Mouse (Mus musculus): ENCODE measurements around the gene Olfr1396. TPM values are rescaled to one million over a fixed set of nuclear protein-coding genes. Genes with fewer than 3 reads are reported as not detected.
"Not testable (repeated sequence)": the region's sequence is repeated elsewhere in the genome, so short reads cannot be mapped to it uniquely, and the experiment has no call there.

Olfr1396 gene
- polyA plus RNA-seq, 1 experiment from 2014 or later = not detected

DNA sequence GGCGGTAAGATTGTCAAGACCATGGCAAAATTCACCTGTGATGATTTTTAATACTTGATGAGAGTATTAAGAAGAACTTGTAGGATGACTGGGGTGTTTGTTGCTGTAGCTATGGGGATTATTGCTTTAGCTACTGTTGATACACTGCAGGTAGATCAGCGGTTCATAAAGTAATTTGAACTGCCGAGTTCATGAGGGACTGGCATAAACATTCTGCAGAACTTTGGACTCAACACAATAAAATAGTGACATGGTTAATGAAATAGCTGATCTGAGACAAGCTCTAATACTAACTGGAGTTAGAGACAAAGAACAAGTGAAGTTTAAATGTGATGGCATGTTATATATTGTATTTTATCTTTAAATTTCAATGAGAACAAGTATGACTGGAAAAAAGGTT, 36.0 kb downstream of the Olfr1396 start:
- Histone ChIP-seq H3K27me3 (ENCODE audit: control insufficient read depth, insufficient read depth, low read length) (no peaks in the 10 kb centered on the region), H3K4me3 (ENCODE audit: low read depth, low read length) (no peak overlapping the region), H3K36me3 (ENCODE audit: control insufficient read depth, insufficient read depth, low read length) (no peaks in the 10 kb centered on the region), H3K4me1 (ENCODE audit: control insufficient read depth, insufficient read depth, low read length) (no peaks in the 10 kb centered on the region), H3K4me2 (no peak overlapping the region), H3K9ac (ENCODE audit: low read depth, low read length) (no peak overlapping the region), H3K9me3 (replicated peaks; ENCODE audit: control insufficient read depth, low read length) (no peaks in the 10 kb centered on the region), H3K27ac (ENCODE audit: low read depth, low read length) (no peak overlapping the region)
- no peak for ATAC-seq (replicated peaks; ENCODE audit: insufficient number of reproducible peaks, low FRiP score, low TSS enrichment)
- WGBS (ENCODE audit: insufficient replicate concordance) = 81% methylated on average over 3 of the region's 3 CpGs

GRCm38 (mm10) chr11:49077012-49077411, 37.7 kb downstream of the Olfr1396 start:
- WGBS (ENCODE audit: insufficient replicate concordance) = 76% methylated on average over 1 of the region's 1 CpGs
- Histone ChIP-seq H3K9ac (ENCODE audit: low read depth, low read length) (no peak overlapping the region), H3K27me3 (ENCODE audit: control insufficient read depth, insufficient read depth, low read length) (no peaks in the 10 kb centered on the region), H3K4me3 (ENCODE audit: low read depth, low read length) (no peak overlapping the region), H3K36me3 (ENCODE audit: control insufficient read depth, insufficient read depth, low read length) (no peaks in the 10 kb centered on the region), H3K4me1 (ENCODE audit: control insufficient read depth, insufficient read depth, low read length) (no peaks in the 10 kb centered on the region), H3K27ac (ENCODE audit: low read depth, low read length) (no peak overlapping the region), H3K4me2 (no peak overlapping the region), H3K9me3 (replicated peaks; ENCODE audit: control insufficient read depth, low read length) (no peaks in the 10 kb centered on the region)
- no peak for ATAC-seq (replicated peaks; ENCODE audit: insufficient number of reproducible peaks, low FRiP score, low TSS enrichment)

GRCm38 (mm10) chr11:49076001-49076757, 38.5 kb downstream of the Olfr1396 start, which contains the start of gene Ifi47:
Gene Ifi47, plus strand, starts transcription at chr11:49076587.
- H3K27me3 ChIP-seq (ENCODE audit: control insufficient read depth, insufficient read depth, low read length); ATAC-seq (replicated peaks; ENCODE audit: insufficient number of reproducible peaks, low FRiP score, low TSS enrichment); H3K4me2 ChIP-seq; H3K4me3 ChIP-seq (ENCODE audit: low read depth, low read length); H3K27ac ChIP-seq (ENCODE audit: low read depth, low read length); H3K9ac ChIP-seq (ENCODE audit: low read depth, low read length); H3K9me3 ChIP-seq (replicated peaks; ENCODE audit: control insufficient read depth, low read length); H3K36me3 ChIP-seq (ENCODE audit: control insufficient read depth, insufficient read depth, low read length); H3K4me1 ChIP-seq (ENCODE audit: control insufficient read depth, insufficient read depth, low read length): not testable (repeated sequence)
- 64% methylated on average over 6 of the region's 6 CpGs for WGBS (ENCODE audit: insufficient replicate concordance)

GRCm38 (mm10) chr11:49068358-49068757, 46.3 kb downstream of the Olfr1396 start:
- no peaks in the 10 kb centered on the region for H3K4me1 ChIP-seq (ENCODE audit: control insufficient read depth, insufficient read depth, low read length)
- H3K27me3 ChIP-seq (ENCODE audit: control insufficient read depth, insufficient read depth, low read length) = no peaks in the 10 kb centered on the region
- no peak overlapping the region for H3K9ac ChIP-seq (ENCODE audit: low read depth, low read length)
- no peak overlapping the region for H3K4me3 ChIP-seq (ENCODE audit: low read depth, low read length)
- WGBS (ENCODE audit: insufficient replicate concordance) = 78% methylated on average over 1 of the region's 1 CpGs
- no peak overlapping the region for H3K4me2 ChIP-seq
- no peaks in the 10 kb centered on the region for H3K36me3 ChIP-seq (ENCODE audit: control insufficient read depth, insufficient read depth, low read length)
- H3K27ac ChIP-seq (ENCODE audit: low read depth, low read length) = no peak overlapping the region
- no peak for ATAC-seq (replicated peaks; ENCODE audit: insufficient number of reproducible peaks, low FRiP score, low TSS enrichment)
- no peaks in the 10 kb centered on the region for H3K9me3 ChIP-seq (replicated peaks; ENCODE audit: control insufficient read depth, low read length)

- H3K27me3 ChIP-seq (ENCODE audit: control insufficient read depth, insufficient read depth, low read length); H3K9ac ChIP-seq (ENCODE audit: low read depth, low read length); H3K4me2 ChIP-seq; H3K4me3 ChIP-seq (ENCODE audit: low read depth, low read length); H3K36me3 ChIP-seq (ENCODE audit: control insufficient read depth, insufficient read depth, low read length); H3K27ac ChIP-seq (ENCODE audit: low read depth, low read length); ATAC-seq (replicated peaks; ENCODE audit: insufficient number of reproducible peaks, low FRiP score, low TSS enrichment); H3K9me3 ChIP-seq (replicated peaks; ENCODE audit: control insufficient read depth, low read length); H3K4me1 ChIP-seq (ENCODE audit: control insufficient read depth, insufficient read depth, low read length): not testable (repeated sequence)
- 69% methylated on average over 5 of the region's 5 CpGs for WGBS (ENCODE audit: insufficient replicate concordance)
These were observed 50.8 kb downstream of the Olfr1396 start, which contains the start of gene Tgtp2 for GRCm38 (mm10) chr11:49063713-49064469. Gene Tgtp2, minus strand, starts transcription at chr11:49064206.

DNA sequence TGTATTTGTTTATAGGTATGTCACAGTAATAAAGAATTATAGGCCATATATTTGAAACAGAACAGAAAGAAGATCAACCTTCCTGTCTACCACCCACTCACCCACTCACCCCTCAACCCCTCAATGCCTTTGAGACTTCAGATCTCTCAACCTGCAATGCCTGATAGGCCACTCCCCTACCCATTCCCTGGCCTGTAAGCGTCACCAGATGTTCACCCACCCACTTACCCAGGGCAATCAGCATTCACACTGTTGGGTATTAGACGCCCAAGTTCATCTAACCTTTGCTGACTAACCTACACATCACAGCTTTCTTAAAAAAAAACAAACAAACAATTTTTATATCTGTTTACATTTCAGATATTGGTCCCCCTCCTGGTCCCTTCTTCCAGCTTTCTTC, 52.8 kb downstream of the Olfr1396 start:
- not testable (repeated sequence) for H3K4me3 ChIP-seq (ENCODE audit: low read depth, low read length); H3K36me3 ChIP-seq (ENCODE audit: control insufficient read depth, insufficient read depth, low read length); H3K27me3 ChIP-seq (ENCODE audit: control insufficient read depth, insufficient read depth, low read length); ATAC-seq (replicated peaks; ENCODE audit: insufficient number of reproducible peaks, low FRiP score, low TSS enrichment); H3K27ac ChIP-seq (ENCODE audit: low read depth, low read length); H3K9ac ChIP-seq (ENCODE audit: low read depth, low read length); H3K9me3 ChIP-seq (replicated peaks; ENCODE audit: control insufficient read depth, low read length); H3K4me2 ChIP-seq; H3K4me1 ChIP-seq (ENCODE audit: control insufficient read depth, insufficient read depth, low read length)
- 85% methylated on average over 1 of the region's 2 CpGs for WGBS (ENCODE audit: insufficient replicate concordance)

- H3K27me3 ChIP-seq (ENCODE audit: control insufficient read depth, insufficient read depth, low read length); H3K4me2 ChIP-seq; H3K4me1 ChIP-seq (ENCODE audit: control insufficient read depth, insufficient read depth, low read length); H3K27ac ChIP-seq (ENCODE audit: low read depth, low read length); H3K9ac ChIP-seq (ENCODE audit: low read depth, low read length); H3K36me3 ChIP-seq (ENCODE audit: control insufficient read depth, insufficient read depth, low read length); H3K4me3 ChIP-seq (ENCODE audit: low read depth, low read length); ATAC-seq (replicated peaks; ENCODE audit: insufficient number of reproducible peaks, low FRiP score, low TSS enrichment); H3K9me3 ChIP-seq (replicated peaks; ENCODE audit: control insufficient read depth, low read length): not testable (repeated sequence)
- no CpG with 5 or more reads among the region's 3 CpGs for WGBS (ENCODE audit: insufficient replicate concordance)
These were observed 54.6 kb downstream of the Olfr1396 start for GRCm38 (mm10) chr11:49060061-49060460.

Data from heart, embryonic 11.5 days (tissue).